Mouse (Mus musculus): ENCODE measurements at regions not wholly inside any gene's neighbourhood (a gene's known extent, or its start where the extent isn't known, plus 50 kb on each side); places are given as distances from the start of the nearest gene placed in this dataset.

- Histone ChIP-seq H3K4me3 (replicated peaks; ENCODE audit: low read depth, low read length) (no peak overlapping the region), H3K4me2 (ENCODE audit: low read length) (no peak overlapping the region), H3K27me3 (ENCODE audit: insufficient read depth, low read length) (no peaks in the 10 kb centered on the region), H3K9me3 (replicated peaks; ENCODE audit: low read length) (no peaks in the 10 kb centered on the region; the same call in 1 of the 2 replicates), H3K27ac (no peak overlapping the region), H3K9ac (ENCODE audit: low read depth, low read length) (no peak overlapping the region), H3K4me1 (replicated peaks; ENCODE audit: insufficient read depth, low read length) (no peaks in the 10 kb centered on the region), H3K36me3 (ENCODE audit: insufficient read depth, low read length) (no peaks in the 10 kb centered on the region)
- no peak for DNase-seq (ENCODE audit: low spot score)
- no peak for TF ChIP-seq CTCF (IDR thresholded peaks at IDR 0.05; ENCODE audit: low read depth)
- ATAC-seq (replicated peaks; ENCODE audit: low FRiP score, low read depth): no peak
- WGBS: 89% methylated on average over 2 of the region's 2 CpGs
Measured at GRCm38 (mm10) chr10:118793794-118794193, 76.2 kb downstream of the Dyrk2 start.

GRCm38 (mm10) chr10:118794395-118795060 is 75.5 kb downstream of the Dyrk2 start:
- H3K4me2 ChIP-seq (ENCODE audit: low read length): no peak overlapping the region
- no peak for ATAC-seq (replicated peaks; ENCODE audit: low FRiP score, low read depth)
- H3K27me3 ChIP-seq (ENCODE audit: insufficient read depth, low read length): no peaks in the 10 kb centered on the region
- H3K27ac ChIP-seq: no peak overlapping the region
- H3K4me3 ChIP-seq (replicated peaks; ENCODE audit: low read depth, low read length): no peak overlapping the region
- no peak overlapping the region for H3K9ac ChIP-seq (ENCODE audit: low read depth, low read length)
- DNase-seq (ENCODE audit: low spot score): no peak
- 54% methylated on average over 9 of the region's 9 CpGs for WGBS
- no peaks in the 10 kb centered on the region for H3K4me1 ChIP-seq (replicated peaks; ENCODE audit: insufficient read depth, low read length)
- no peaks in the 10 kb centered on the region for H3K36me3 ChIP-seq (ENCODE audit: insufficient read depth, low read length)
- TF ChIP-seq CTCF (IDR thresholded peaks at IDR 0.05; ENCODE audit: low read depth): no peak
- no peaks in the 10 kb centered on the region; the same call in 1 of the 2 replicates for H3K9me3 ChIP-seq (replicated peaks; ENCODE audit: low read length)

GRCm38 (mm10) chr10:118795061-118795407 is 75.0 kb downstream of the Dyrk2 start:
- H3K4me3 ChIP-seq (replicated peaks; ENCODE audit: low read depth, low read length): no peak overlapping the region
- H3K27me3 ChIP-seq (ENCODE audit: insufficient read depth, low read length): no peaks in the 10 kb centered on the region
- no peaks in the 10 kb centered on the region for H3K4me1 ChIP-seq (replicated peaks; ENCODE audit: insufficient read depth, low read length)
- no peak overlapping the region for H3K4me2 ChIP-seq (ENCODE audit: low read length)
- no peak overlapping the region for H3K27ac ChIP-seq
- 85% methylated on average over 3 of the region's 3 CpGs for WGBS
- no peaks in the 10 kb centered on the region for H3K36me3 ChIP-seq (ENCODE audit: insufficient read depth, low read length)
- no peak for DNase-seq (ENCODE audit: low spot score)
- TF ChIP-seq CTCF (IDR thresholded peaks at IDR 0.05; ENCODE audit: low read depth): no peak
- no peak for ATAC-seq (replicated peaks; ENCODE audit: low FRiP score, low read depth)
- H3K9me3 ChIP-seq (replicated peaks; ENCODE audit: low read length): no peaks in the 10 kb centered on the region; the same call in 1 of the 2 replicates
- H3K9ac ChIP-seq (ENCODE audit: low read depth, low read length): no peak overlapping the region

GRCm38 (mm10) chr10:118796512-118796911 is 73.5 kb downstream of the Dyrk2 start:
- ATAC-seq (replicated peaks; ENCODE audit: low FRiP score, low read depth): no peak
- no peak for DNase-seq (ENCODE audit: low spot score)
- WGBS: 83% methylated on average over 7 of the region's 7 CpGs

GRCm38 (mm10) chr10:118797256-118797655 is 72.8 kb downstream of the Dyrk2 start:
- Histone ChIP-seq H3K9ac (ENCODE audit: low read depth, low read length) (no peak overlapping the region), H3K4me1 (replicated peaks; ENCODE audit: insufficient read depth, low read length) (no peaks in the 10 kb centered on the region), H3K27me3 (ENCODE audit: insufficient read depth, low read length) (no peaks in the 10 kb centered on the region), H3K4me2 (ENCODE audit: low read length) (no peak overlapping the region), H3K36me3 (ENCODE audit: insufficient read depth, low read length) (no peaks in the 10 kb centered on the region), H3K4me3 (replicated peaks; ENCODE audit: low read depth, low read length) (no peak overlapping the region), H3K27ac (no peak overlapping the region), H3K9me3 (replicated peaks; ENCODE audit: low read length) (no peaks in the 10 kb centered on the region)
- WGBS: 69% methylated on average over 5 of the region's 5 CpGs
- DNase-seq (ENCODE audit: low spot score) (no peak), ATAC-seq (replicated peaks; ENCODE audit: low FRiP score, low read depth) (no peak)
- no peak for TF ChIP-seq CTCF (IDR thresholded peaks at IDR 0.05; ENCODE audit: low read depth)

More at GRCm38 (mm10) chr10:118796512-118796911, 73.5 kb downstream of the Dyrk2 start:
- no peak overlapping the region for H3K4me2 ChIP-seq (ENCODE audit: low read length)
- no peaks in the 10 kb centered on the region for H3K27me3 ChIP-seq (ENCODE audit: insufficient read depth, low read length)
- H3K9me3 ChIP-seq (replicated peaks; ENCODE audit: low read length): no peaks in the 10 kb centered on the region; the same call in 1 of the 2 replicates
- H3K4me3 ChIP-seq (replicated peaks; ENCODE audit: low read depth, low read length): no peak overlapping the region
- H3K36me3 ChIP-seq (ENCODE audit: insufficient read depth, low read length): no peaks in the 10 kb centered on the region
- no peak overlapping the region for H3K27ac ChIP-seq
- no peak overlapping the region for H3K9ac ChIP-seq (ENCODE audit: low read depth, low read length)
- TF ChIP-seq CTCF (IDR thresholded peaks at IDR 0.05; ENCODE audit: low read depth): no peak
- no peaks in the 10 kb centered on the region for H3K4me1 ChIP-seq (replicated peaks; ENCODE audit: insufficient read depth, low read length)

- no peak overlapping the region for H3K4me2 ChIP-seq (ENCODE audit: low read length)
- ATAC-seq (replicated peaks; ENCODE audit: low FRiP score, low read depth): no peak
- no peaks in the 10 kb centered on the region for H3K36me3 ChIP-seq (ENCODE audit: insufficient read depth, low read length)
- no peak overlapping the region for H3K9ac ChIP-seq (ENCODE audit: low read depth, low read length)
- no peaks in the 10 kb centered on the region for H3K27me3 ChIP-seq (ENCODE audit: insufficient read depth, low read length)
- 92% methylated on average over 8 of the region's 8 CpGs for WGBS
- H3K4me3 ChIP-seq (replicated peaks; ENCODE audit: low read depth, low read length): no peak overlapping the region
- peaks cover 4% of the 10 kb centered on the region; the same call in 1 of the 2 replicates for H3K4me1 ChIP-seq (replicated peaks; ENCODE audit: insufficient read depth, low read length)
- H3K27ac ChIP-seq: no peak overlapping the region
- no peaks in the 10 kb centered on the region for H3K9me3 ChIP-seq (replicated peaks; ENCODE audit: low read length)
- no peak for TF ChIP-seq CTCF (IDR thresholded peaks at IDR 0.05; ENCODE audit: low read depth)
- no peak for DNase-seq (ENCODE audit: low spot score)
Measured at GRCm38 (mm10) chr10:118799767-118800166, 70.2 kb downstream of the Dyrk2 start.
